Mouse (Mus musculus) spleen, postnatal 4 days (tissue): ENCODE results near the gene Ptrh2.

ENCODE experiments used
- DNase-seq, 2 experiments: peaks; one replicate each; pipeline ENCODE4 v3.0.0; 2022; ENCODE audit warnings: low spot score in 2 of 2

Ptrh2 gene

DNA sequence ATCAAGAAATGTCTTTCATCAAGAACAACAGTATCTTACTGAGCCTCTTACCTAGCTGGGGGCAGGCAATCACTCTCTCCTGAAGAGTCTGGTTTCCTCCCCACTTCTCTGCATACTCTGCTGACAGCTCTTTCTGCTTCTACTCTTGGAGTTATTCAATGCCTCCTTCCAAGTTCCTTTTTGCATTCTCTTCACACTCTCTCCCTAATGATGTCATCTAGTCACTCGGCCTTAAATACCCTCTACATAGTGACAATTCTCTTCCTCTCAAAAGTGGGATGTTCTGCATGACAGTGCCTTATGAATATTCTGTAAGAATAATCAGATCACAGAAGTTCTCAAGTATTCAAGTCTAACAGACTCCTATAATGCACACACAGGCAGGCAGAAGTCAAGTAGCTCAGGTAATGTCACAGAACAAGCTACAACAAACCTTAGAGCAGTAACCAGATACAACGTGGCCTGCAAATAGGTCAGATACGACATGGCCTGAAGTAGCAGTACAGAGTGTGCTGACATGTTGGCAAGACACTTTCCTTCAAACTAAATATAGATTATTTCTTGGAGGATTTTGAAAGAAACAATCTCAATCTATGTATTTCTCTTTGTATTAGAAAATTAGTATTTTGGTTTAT lies 12.6 kb upstream of the Ptrh2 start:
- DNase-seq: no peak

DNA sequence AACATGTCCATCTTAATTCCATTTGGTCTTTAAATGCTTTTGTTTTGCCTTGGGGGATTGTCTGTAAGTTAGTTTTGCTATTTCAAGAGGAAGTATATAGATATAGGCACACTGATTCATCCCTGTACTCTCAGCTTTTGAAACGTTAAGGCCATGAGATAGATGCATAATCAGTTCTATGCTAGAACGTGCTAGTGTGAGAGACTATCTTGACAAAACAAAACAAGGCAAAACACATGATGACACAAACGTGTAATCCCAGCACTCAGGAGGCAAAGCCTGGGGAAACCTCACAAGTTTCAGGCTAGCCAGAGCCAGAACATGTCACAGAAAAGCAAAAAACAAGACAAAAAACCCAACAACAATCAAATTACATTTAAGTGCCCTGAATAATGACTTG lies 11.0 kb upstream of the Ptrh2 start:
- no peak for DNase-seq

DNA sequence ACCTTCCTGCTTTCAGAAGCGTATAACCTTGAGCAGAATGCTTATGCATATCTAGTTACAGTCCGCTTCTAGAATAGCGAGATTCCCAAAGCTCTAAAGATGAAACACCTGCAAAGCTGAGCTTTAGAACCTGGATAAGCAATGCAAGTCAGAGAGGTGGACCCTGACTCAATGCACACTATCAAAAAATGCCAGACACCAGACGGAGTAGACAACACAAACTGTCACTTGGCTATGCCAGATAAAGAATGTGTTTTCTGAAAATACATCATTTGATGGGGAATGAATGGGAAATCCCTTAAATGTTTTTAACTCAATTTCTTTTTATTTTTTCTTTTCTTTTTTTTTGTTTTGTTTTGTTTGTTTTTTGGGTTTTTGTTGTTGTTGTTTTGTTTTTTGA lies 8.3 kb upstream of the Ptrh2 start:
- no peak for DNase-seq

DNA sequence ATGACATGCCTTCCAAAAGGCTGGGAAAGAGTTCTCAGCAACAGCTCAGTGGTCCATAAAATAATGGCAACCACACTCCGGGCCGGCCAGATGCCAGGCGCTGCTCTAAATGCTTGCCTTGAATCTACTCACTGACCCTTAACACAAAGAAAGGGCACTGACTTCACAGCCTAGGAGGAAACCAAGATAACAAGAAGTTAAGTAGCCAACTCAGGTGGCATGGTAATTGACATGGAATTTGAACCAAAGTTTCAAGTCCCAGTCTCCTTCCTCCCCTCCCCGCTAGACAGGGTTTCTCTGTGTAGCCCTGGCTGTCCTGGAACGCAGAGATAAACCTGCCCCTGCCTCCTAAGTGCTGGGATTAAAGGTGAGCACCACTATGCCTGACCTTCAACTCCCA lies 4.8 kb upstream of the Ptrh2 start:
- no peak for DNase-seq

- no peak for DNase-seq
These were observed 3.1 kb upstream of the Ptrh2 start for GRCm38 (mm10) chr11:86680729-86681128.

GRCm38 (mm10) chr11:86681423-86681822 lies 2.4 kb upstream of the Ptrh2 start:
- no peak for DNase-seq

GRCm38 (mm10) chr11:86682861-86683260 lies 924 bp upstream of the Ptrh2 start:
- DNase-seq: no peak

- DNase-seq: no peak
These were observed 584 bp downstream of the Ptrh2 start for GRCm38 (mm10) chr11:86684126-86685012.

DNA sequence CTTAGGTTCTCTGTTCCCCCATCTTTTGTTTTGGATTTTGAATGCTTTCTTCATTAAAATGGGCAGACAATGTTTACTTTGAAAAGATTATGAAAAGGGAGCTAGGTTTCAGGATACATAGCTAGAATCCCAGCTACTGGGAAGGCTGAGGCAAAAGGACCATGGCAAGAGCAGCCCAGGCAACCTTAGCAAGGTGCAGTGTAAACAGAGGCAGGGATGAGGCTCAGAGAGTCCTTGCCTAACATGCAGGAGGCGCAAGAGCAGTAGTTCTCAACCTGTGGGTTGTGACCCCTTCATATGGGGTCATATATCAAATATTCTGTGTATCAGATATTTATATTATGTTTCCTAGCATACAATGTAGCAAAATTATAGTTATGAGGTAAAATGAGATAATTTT lies 1.6 kb downstream of the Ptrh2 start:
- no peak for DNase-seq

DNA sequence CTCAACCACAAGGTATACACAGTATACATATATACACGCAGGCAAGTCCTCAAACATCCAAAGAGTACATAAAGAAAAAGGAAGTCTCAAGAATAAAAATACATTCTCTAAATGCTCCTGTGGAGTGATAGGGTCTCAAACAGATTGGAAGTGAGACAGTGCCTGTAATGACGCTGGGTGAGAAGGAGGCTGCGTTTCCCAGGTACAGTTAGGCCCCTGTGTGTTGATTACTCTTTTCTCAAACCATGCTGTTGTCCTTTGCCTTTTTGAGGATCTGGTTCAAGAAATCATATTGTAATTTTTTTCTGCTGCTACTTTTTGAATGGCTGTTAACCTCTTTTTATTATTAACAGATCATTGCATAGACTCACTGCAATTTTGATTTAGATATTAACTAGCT lies 6.6 kb downstream of the Ptrh2 start:
- DNase-seq: no peak

DNA sequence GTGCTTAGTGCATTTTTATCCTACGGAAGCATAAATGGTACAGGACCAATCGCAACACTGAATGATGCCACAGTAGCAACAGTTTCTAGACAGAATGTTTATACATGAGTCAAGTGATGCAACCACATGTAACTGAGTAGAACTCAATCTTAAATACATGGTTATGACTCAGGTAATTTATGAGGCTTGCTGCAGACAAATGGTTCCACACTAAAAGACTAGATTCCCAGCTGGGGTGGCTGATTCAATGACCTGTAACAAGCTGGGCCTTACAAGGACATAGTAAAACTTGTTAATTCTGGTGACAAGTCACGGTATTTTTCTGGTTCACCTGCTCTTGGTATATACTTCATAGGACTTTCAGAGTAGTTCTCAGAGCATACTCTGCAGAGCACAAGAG lies 7.7 kb downstream of the Ptrh2 start:
- no peak for DNase-seq

DNA sequence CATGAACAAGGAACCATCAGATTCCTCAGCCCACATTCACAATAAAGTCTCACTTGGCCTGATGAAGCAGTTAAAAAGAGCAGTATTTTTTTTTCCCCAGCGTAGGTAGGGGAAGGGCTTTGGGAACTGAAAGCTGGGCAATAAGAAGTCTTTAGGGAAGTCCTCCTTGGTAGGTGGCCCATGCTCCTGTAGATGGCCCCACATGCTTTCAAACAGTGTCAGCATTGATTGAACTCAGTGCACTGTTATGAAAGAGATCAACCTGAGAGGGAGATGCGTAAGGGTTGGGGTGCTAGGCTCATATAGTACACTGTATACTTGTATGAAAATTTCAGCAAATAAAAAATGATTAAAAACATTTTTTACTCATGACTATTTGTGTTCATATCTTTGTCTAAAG lies 8.2 kb downstream of the Ptrh2 start:
- DNase-seq: no peak

- DNase-seq: no peak
These were observed 8.8 kb downstream of the Ptrh2 start for GRCm38 (mm10) chr11:86692546-86692945.

GRCm38 (mm10) chr11:86695461-86695860 lies 11.7 kb downstream of the Ptrh2 start:
- no peak for DNase-seq

DNA sequence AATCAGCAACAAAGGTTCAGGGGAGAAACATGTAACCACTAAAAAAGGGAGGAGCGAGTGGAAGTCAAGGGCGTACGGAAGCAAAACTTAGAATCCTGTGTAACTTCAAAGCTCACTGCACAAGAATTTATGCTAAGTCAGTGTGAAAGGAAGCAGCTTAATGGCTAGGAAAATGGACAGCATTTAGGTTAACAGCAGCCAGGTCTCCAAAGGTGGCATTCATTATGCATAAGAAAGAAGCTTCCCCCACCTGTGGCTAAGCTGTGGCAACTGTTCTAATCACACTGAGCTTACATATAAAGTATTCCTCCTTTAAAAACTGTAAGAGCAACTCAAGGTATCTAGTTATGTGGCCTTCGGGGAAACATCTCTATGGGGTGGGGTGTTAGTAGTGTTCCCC lies 17.4 kb downstream of the Ptrh2 start:
- DNase-seq: no peak

GRCm38 (mm10) chr11:86714606-86715005 lies 30.8 kb downstream of the Ptrh2 start:
- DNase-seq: no peak

DNA sequence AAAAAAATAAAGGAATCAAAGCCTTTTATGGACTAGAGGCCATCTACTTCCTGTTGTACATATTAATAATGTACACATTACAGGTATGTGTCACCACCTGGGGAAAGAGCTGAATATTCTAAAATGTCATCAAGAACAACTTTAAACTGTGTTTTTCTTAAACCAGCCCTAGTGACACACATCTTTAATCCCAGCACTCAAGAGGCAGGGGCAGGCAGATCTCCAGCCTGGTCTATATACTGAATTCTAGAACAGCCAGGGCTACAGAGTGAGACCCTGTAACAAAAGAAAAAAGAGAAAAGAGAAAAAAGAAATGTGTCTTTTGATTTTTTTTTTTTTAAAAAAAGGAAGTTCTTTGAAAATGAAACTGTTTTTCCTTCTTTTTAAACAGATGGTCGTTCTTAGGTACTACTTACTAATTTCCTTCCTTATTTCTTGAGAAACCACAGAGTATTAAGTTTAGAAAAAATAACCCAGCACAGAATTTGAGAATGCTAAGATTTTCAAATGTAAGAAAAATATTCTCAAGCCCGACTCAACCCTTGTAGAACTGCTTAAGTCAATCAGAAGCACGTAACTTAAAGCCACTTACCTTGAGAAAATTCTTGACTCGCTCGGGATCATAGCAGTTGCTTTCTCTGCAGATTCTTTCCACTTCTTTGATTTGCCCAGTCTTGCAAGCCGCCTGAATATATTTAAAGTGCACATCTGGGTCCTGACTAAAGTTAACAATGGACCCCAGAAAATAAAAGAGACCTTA lies 33.7 kb downstream of the Ptrh2 start:
- no peak for DNase-seq

- DNase-seq: no peak
These were observed 34.6 kb downstream of the Ptrh2 start for GRCm38 (mm10) chr11:86718369-86718768.

GRCm38 (mm10) chr11:86719390-86719789 lies 35.6 kb downstream of the Ptrh2 start:
- DNase-seq: no peak

- DNase-seq: no peak
These were observed 40.2 kb downstream of the Ptrh2 start for GRCm38 (mm10) chr11:86724004-86724403.

GRCm38 (mm10) chr11:86724982-86725381 lies 41.2 kb downstream of the Ptrh2 start:
- DNase-seq: no peak

DNA sequence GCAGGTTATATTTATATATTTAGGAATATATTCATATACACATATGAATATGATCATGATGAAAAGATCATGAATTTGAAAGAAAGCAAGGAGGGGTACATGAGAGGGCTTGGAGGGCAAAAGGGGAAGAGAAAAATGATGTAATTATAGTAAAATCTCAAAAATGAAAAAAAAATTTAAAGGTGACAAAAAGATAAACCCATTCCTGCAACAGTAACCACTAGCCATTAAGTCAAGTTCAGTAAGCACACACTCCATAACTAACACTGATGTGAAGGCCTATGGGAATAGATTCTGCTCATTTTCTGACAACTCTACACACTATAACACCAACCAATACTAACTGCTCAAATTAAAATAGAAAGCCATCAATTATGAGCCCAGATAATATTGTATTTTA lies 41.8 kb downstream of the Ptrh2 start:
- no peak for DNase-seq

GRCm38 (mm10) chr11:86731443-86731842 lies 47.7 kb downstream of the Ptrh2 start:
- no peak for DNase-seq
